Mouse (Mus musculus) liver, embryonic 14.5 days (tissue): ENCODE data around the gene Snrk. TPM values are rescaled to one million over a fixed set of nuclear protein-coding genes. Genes with fewer than 3 reads are reported as not detected.
"Not testable (repeated sequence)": the region's sequence is repeated elsewhere in the genome, so short reads cannot be mapped to it uniquely, and the experiment has no call there.

Source experiments
- ATAC-seq: fragments of 200-750 bp; cut with Nextera tagmentation; 2 replicates; pipeline ENCODE4 v1.8.0; 2017; ENCODE audit warnings: moderate number of reproducible peaks, mild to moderate bottlenecking, moderate library complexity; ENCODE audit not compliant: insufficient read depth
- DNase-seq, 3 experiments: peaks; one replicate each; pipeline ENCODE4 v3.0.0-alpha.2; 2012 to 2013; ENCODE audit warnings: low read depth in 3 of 3, low spot score in 3 of 3
- H3K27ac ChIP-seq: fragments of 300-500 bp; sonication (generic); 2 replicates; pipeline ENCODE4 v1.5.1; 2014; ENCODE audit warnings: moderate library complexity, mild to moderate bottlenecking, control low read depth, inconsistent platforms
- H3K27me3 ChIP-seq: fragments of 300-500 bp; sonication (generic); 2 replicates; pipeline ENCODE4 v1.6.1; 2014; ENCODE audit warnings: mild to moderate bottlenecking, low read length, moderate library complexity; ENCODE audit not compliant: control insufficient read depth, insufficient read depth
- H3K36me3 ChIP-seq: fragments of 300-500 bp; sonication (generic); replicated peaks from 2 replicates; pipeline ENCODE4 v1.6.1; 2014; ENCODE audit warnings: low read depth; ENCODE audit not compliant: control insufficient read depth, insufficient read depth
- H3K4me1 ChIP-seq, 2 experiments: fragments of 200-500 bp in 1 of 2; fragments of 300-500 bp in 1 of 2; sonication (generic) in 1 of 2; replicated peaks; 2 replicates each; pipeline ENCODE4 v1.6.1; 2012 to 2014; ENCODE audit warnings: antibody characterized with exemption in 1 of 2, inconsistent platforms in 1 of 2, low read length in 1 of 2; ENCODE audit not compliant: control insufficient read depth in 2 of 2, insufficient read depth in 2 of 2
- H3K4me2 ChIP-seq: fragments of 300-500 bp; sonication (generic); 2 replicates; pipeline ENCODE4 v1.6.1; 2014; ENCODE audit warnings: low read depth, mild to moderate bottlenecking, control low read depth, moderate library complexity
- H3K4me3 ChIP-seq, 2 experiments: fragments of 200-500 bp in 1 of 2; fragments of 300-500 bp in 1 of 2; sonication (generic) in 1 of 2; 2 replicates each; pipeline ENCODE4 v1.5.1; 2012 to 2014; ENCODE audit warnings: low read depth in 2 of 2, low read length in 2 of 2, mild to moderate bottlenecking in 2 of 2, control low read depth in 1 of 2, inconsistent platforms in 1 of 2, moderate library complexity in 1 of 2; ENCODE audit not compliant: insufficient read depth in 1 of 2
- H3K9ac ChIP-seq: fragments of 300-500 bp; sonication (generic); replicated peaks from 2 replicates; pipeline ENCODE4 v1.6.1; 2014; ENCODE audit warnings: mild to moderate bottlenecking, control low read depth, moderate library complexity
- H3K9me3 ChIP-seq: fragments of 300-500 bp; sonication (generic); 2 replicates; pipeline ENCODE4 v1.6.1; 2016; ENCODE audit warnings: low read length, mixed read lengths; ENCODE audit not compliant: control insufficient read depth
- CTCF ChIP-seq: IDR thresholded peaks from 2 replicates; pipeline ENCODE4 v1.5.1; 2016; ENCODE audit warnings: antibody characterized with exemption, low read depth, control low read depth
- EP300 ChIP-seq: IDR thresholded peaks from 2 replicates; pipeline ENCODE4 v1.6.1; 2016; ENCODE audit warnings: antibody characterized with exemption, low read depth
- WGBS: fragments of 180-500 bp; shearing (Covaris S2); extraction: QIAGEN DNeasy Blood & Tissue Kit; methylation state at CpG from one replicate; pipeline ENCODE4 v1.1.7; 2014; ENCODE audit not compliant: insufficient replicate concordance; 5-methylcytosine and 5-hydroxymethylcytosine counted together
- polyA plus RNA-seq, 2 experiments: library from polyadenylated mRNA; depleted of rRNA in 1 of 2; stranded (reverse) in 1 of 2; unstranded in 1 of 2; fragments of >200 nt; fragmentation: Nextera tagmentation in 1 of 2; extraction: Ambion mirVana in 1 of 2; gene quantifications; 2 replicates each; pipeline versions ENCODE4 v1.2.1 to v1.2.3; 2012 to 2014

The Snrk gene
- polyA plus RNA-seq, 2 experiments, result 10.4 to 12.9 TPM

DNA sequence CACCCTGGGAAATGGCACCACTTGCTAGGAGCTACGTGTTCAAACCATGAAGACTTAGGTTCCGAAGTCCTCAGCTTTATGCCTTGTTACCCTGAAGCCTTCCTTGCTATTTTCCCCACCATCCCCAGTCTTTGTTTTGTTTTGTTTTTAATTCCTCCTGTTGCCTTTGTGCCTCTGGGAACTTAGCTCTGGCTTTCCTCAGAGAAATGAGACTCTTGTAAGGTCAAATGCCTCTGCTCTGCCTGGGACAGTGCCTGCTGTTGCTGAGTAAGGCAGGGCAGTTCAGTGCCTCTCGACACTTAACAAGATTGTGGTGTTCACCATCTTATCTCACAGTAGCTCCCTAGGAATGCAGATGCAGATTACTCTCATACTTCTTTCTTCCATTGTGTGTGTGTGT, 36.4 kb downstream of the Snrk start:
- peaks cover 0 to 8% of the 10 kb centered on the region in 2 experiments; a peak in 2 of 4 replicates for H3K4me1 ChIP-seq
- no peak for DNase-seq
- no peaks in the 10 kb centered on the region for H3K27me3 ChIP-seq
- peaks cover 5% of the 10 kb centered on the region; the same call in 1 of the 2 replicates for H3K36me3 ChIP-seq
- H3K27ac ChIP-seq, result no peak overlapping the region
- no peaks in the 10 kb centered on the region for H3K9me3 ChIP-seq
- H3K9ac ChIP-seq, result no peak overlapping the region
- TF ChIP-seq EP300, result no peak
- TF ChIP-seq CTCF, result no peak
- no peak for ATAC-seq
- H3K4me3 ChIP-seq, result no peak overlapping the region
- 60% methylated on average over 3 of the region's 3 CpGs for WGBS
- no peak overlapping the region for H3K4me2 ChIP-seq

DNA sequence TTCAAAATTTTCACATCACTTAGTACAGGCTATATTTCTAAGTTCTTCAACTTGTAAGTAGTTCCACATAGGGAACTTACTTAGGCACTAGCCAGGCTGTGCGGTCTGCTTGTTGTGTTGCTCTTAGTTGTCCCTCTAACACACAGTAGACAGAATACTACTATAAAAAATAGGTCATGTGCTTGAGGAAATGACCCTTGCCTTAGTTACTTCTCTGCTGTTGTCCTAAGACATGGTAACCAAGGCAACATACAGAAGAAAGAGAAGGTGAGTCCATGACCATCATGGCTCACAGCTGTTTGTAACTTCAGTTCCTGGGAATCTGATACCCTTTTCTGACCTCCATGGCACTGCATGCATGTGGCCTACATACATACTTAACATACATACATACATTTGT, 38.1 kb downstream of the Snrk start:
- Histone ChIP-seq H3K27ac (no peak overlapping the region), H3K9me3 (no peaks in the 10 kb centered on the region), H3K4me2 (no peak overlapping the region), H3K4me3 (no peak overlapping the region), H3K36me3 (peaks cover 5% of the 10 kb centered on the region; the same call in 1 of the 2 replicates), H3K4me1 (no peaks in the 10 kb centered on the region), H3K9ac (no peak overlapping the region), H3K27me3 (no peaks in the 10 kb centered on the region)
- WGBS, result 76% methylated on average over 1 of the region's 1 CpGs
- ATAC-seq (no peak), DNase-seq (no peak)
- TF ChIP-seq CTCF (no peak), EP300 (no peak)

DNA sequence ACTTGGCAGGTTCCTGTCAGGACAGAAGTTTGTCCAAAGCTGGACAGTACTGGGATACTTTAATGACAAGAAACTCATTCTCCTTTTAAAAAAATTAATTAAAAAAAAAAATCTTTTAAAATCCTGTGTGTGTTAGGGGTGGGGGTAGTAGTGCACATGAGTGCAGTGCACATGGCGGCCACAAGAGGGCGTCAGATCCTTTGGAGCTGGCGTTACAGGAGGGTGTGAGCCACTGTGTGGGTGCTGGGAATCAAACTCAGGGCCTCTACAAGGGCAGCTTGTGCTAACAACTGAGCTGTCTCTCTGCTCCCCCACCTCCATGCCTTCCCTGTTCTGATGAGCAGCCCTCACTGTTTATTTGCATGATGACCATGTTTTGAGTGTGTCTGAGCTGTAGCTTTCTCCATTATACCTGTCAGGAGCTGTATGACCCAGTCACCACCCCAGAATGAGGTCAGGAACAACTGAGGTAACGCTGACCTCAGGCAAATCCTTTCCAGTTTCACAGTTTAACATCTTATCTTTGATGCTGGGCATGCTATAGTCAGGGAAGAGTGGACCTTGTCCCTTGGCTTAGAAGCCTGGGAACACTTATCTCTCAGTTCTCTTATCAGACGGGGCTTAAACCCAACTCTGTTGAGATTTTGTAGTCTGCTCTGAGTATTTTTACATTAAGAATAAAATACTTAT, 39.5 kb downstream of the Snrk start:
- Histone ChIP-seq H3K9me3 (no peaks in the 10 kb centered on the region), H3K27me3 (no peaks in the 10 kb centered on the region), H3K4me3 (no peak overlapping the region), H3K27ac (no peak overlapping the region), H3K36me3 (peaks cover 5% of the 10 kb centered on the region; the same call in 1 of the 2 replicates), H3K4me1 (no peaks in the 10 kb centered on the region), H3K9ac (no peak overlapping the region), H3K4me2 (no peak overlapping the region)
- DNase-seq, result no peak
- no peak for TF ChIP-seq EP300
- peak; percentile 73 for TF ChIP-seq CTCF
- WGBS, result 61% methylated on average over 5 of the region's 5 CpGs
- ATAC-seq, result no peak

DNA sequence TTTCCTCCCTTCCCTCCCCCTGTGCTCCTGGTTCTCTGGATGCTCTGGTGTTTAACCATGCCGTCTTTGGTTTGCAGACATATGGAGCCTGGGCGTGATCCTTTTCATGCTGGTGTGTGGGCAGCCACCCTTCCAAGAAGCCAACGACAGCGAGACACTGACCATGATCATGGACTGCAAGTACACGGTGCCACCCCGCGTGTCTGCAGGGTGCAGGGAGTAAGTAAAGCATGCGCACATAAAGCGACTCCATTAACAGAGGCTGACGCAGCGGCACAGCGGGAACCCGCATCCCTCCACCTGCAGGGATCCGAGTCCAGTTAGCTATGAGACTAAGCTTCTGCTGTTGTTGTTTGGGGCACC, 40.0 kb downstream of the Snrk start:
- H3K9me3 ChIP-seq, result no peaks in the 10 kb centered on the region
- H3K4me3 ChIP-seq, result no peak overlapping the region
- 91% methylated on average over 14 of the region's 14 CpGs for WGBS
- DNase-seq (no peak), ATAC-seq (no peak)
- H3K27me3 ChIP-seq, result no peaks in the 10 kb centered on the region
- H3K36me3 ChIP-seq, result peaks cover 5% of the 10 kb centered on the region; the same call in 1 of the 2 replicates
- H3K9ac ChIP-seq, result no peak overlapping the region
- no peak overlapping the region for H3K4me2 ChIP-seq
- H3K27ac ChIP-seq, result no peak overlapping the region
- no peaks in the 10 kb centered on the region for H3K4me1 ChIP-seq
- TF ChIP-seq EP300 (no peak), CTCF (no peak)

DNA sequence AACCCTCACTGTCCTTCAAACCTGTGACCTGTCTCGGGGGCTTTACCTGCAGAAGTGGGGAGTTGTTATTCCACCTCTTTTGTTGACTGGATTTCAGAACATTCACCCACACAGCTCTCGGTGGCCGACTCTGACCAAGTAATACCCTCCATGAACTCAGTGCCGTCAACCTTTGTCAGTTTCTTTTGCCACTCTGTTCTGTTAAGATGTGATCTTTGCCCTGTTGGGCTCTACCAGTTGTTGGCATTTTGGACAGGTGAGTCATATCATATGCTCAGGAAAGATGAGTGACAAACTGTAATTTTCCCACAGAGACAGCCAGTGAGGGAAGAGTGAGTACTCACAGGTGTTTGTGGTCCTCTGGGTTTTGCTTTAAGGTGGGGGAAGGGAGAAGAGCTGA, 47.5 kb downstream of the Snrk start:
- Histone ChIP-seq H3K4me3 (no peak overlapping the region), H3K36me3 (peaks cover 5% of the 10 kb centered on the region), H3K9ac (no peak overlapping the region), H3K4me1 (no peaks in the 10 kb centered on the region), H3K4me2 (no peak overlapping the region), H3K27ac (no peak overlapping the region), H3K27me3 (no peaks in the 10 kb centered on the region), H3K9me3 (no peaks in the 10 kb centered on the region)
- 76% methylated on average over 4 of the region's 4 CpGs for WGBS
- ATAC-seq (no peak), DNase-seq (no peak)
- TF ChIP-seq CTCF (no peak), EP300 (no peak)

DNA sequence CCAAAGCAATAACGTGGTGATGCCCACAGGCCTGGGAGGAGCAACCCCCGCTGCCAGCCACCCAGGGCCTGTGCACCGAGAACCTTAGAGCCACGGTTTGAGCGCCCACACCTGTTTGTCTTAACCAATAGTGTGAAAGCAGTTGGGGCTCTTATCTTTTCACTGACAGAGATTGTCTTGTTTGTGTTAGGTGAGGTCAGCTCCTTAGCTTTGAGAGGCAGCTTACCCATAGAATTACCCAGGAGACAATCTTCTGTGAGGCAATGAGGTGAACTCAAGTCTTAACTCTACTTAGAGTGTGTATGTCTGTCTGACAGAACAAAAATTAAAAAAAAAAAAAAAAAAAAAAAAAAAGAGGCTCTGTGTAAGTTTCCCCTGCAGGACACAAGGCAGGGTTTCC, 50.7 kb downstream of the Snrk start:
- DNase-seq, H3K36me3 ChIP-seq, H3K27me3 ChIP-seq, ATAC-seq, H3K4me2 ChIP-seq, H3K27ac ChIP-seq, H3K4me3 ChIP-seq, H3K9me3 ChIP-seq, H3K9ac ChIP-seq, H3K4me1 ChIP-seq: not testable (repeated sequence)
- 76% methylated on average over 5 of the region's 5 CpGs for WGBS
